Mouse (Mus musculus): ENCODE data around the gene Trir.

Gene Trir

GRCm38 (mm10) chr8:85076001-85076400, 49.4 kb downstream of the Trir start:
- intact Hi-C loops (cut with DNase I) = loop anchor here (5.0 kb wide), 2 partner anchors 96 to 221 kb away; partner anchors contain the start of genes Orc6 and Vps35

- intact Hi-C loops (cut with DNase I) = loop anchor here (5.0 kb wide), 2 partner anchors 95 to 220 kb away; partner anchors contain the start of genes Orc6 and Vps35
Measured at GRCm38 (mm10) chr8:85076993-85077392, 50.4 kb downstream of the Trir start.

Small RNA genes within 50 kb of the gene (microRNA-seq; reads per million reads assigned to microRNA genes)
- gene Mir7070 = 0.12 to 0.46 reads per million in 2 experiments

Data from adrenal gland (tissue).